Mouse (Mus musculus): ENCODE measurements around the gene Spata32. TPM values are rescaled to one million over a fixed set of nuclear protein-coding genes. Genes with fewer than 3 reads are reported as not detected.

The Spata32 gene
- total RNA-seq (2023) = not detected in 2 replicates

GRCm38 (mm10) chr11:103217790-103218516 is at the start of gene Spata32:
TSS of gene Spata32 (minus strand) at chr11:103218432.

GRCm38 (mm10) chr11:103267346-103268219 is 49.4 kb upstream of the Spata32 start, which contains the start of gene Map3k14:
TSS of gene Map3k14 (minus strand) at chr11:103267472.

GRCm38 (mm10) chr11:103208458-103208857 is 9.8 kb downstream of the Spata32 start, which contains the start of gene 1700023F06Rik:
TSS of gene 1700023F06Rik (minus strand) at chr11:103208558.

GRCm38 (mm10) chr11:103170494-103171285 is 47.5 kb downstream of the Spata32 start, which contains the start of gene Fmnl1:
TSS of gene Fmnl1 (plus strand) at chr11:103171107.

Other genes starting within 250 kb of the Spata32 start
- 55.1 and 65.6 TPM in 2 replicates for gene Nmt1, start 190.2 kb downstream of the Spata32 start, total RNA-seq (2023)
- 18.7 and 19.1 TPM in 2 replicates for gene Dcakd, start 190.1 kb downstream of the Spata32 start, total RNA-seq (2023)
- not detected in 2 replicates for gene Plcd3, start 116.8 kb downstream of the Spata32 start, total RNA-seq (2023)
- gene Acbd4, start 116.8 kb downstream of the Spata32 start, total RNA-seq (2023) = 16.4 and 20.0 TPM in 2 replicates
- gene Hexim1, start 102.2 kb downstream of the Spata32 start, total RNA-seq (2023) = 53.1 and 61.2 TPM in 2 replicates
- 1.5 and 1.7 TPM in 2 replicates for gene Hexim2, start 86.0 kb downstream of the Spata32 start, total RNA-seq (2023)
- 708 and 878 TPM in 2 replicates for gene Fmnl1, start 47.3 kb downstream of the Spata32 start, total RNA-seq (2023)
- gene 1700023F06Rik, start 9.9 kb downstream of the Spata32 start, total RNA-seq (2023) = not detected in 2 replicates
- gene Map3k14, start 49.0 kb upstream of the Spata32 start, total RNA-seq (2023) = 19.8 and 21.3 TPM in 2 replicates
- gene Arhgap27, start 145.3 kb upstream of the Spata32 start, total RNA-seq (2023) = 42.6 and 58.0 TPM in 2 replicates
- 52.4 and 67.9 TPM in 2 replicates for gene Plekhm1, start 194.3 kb upstream of the Spata32 start, total RNA-seq (2023)

All from neutrophil, adult 65 days (primary cell).